Mouse (Mus musculus): ENCODE data around the gene Cdh22.

- TF ChIP-seq POLR2A (IDR thresholded peaks at IDR 0.05; ENCODE audit: low read depth, low read length) (no peak), CTCF (IDR thresholded peaks at IDR 0.05; ENCODE audit: borderline replicate concordance, insufficient read depth, low read length) (no peak)
Observed at GRCm38 (mm10) chr2:165250903-165251302, 16.2 kb upstream of the Cdh22 start.
